Mouse (Mus musculus) midbrain, embryonic 16.5 days (tissue): ENCODE results near the gene Gm20696. TPM values are rescaled to one million over a fixed set of nuclear protein-coding genes. Genes with fewer than 3 reads are reported as not detected.

Experiments used
- ATAC-seq: fragments of 200-750 bp; cut with Nextera tagmentation; 2 replicates; pipeline ENCODE4 v1.8.0; 2017; ENCODE audit warnings: moderate TSS enrichment
- H3K27ac ChIP-seq: fragments of 300-500 bp; sonication (generic); 2 replicates; pipeline ENCODE4 v1.5.1; 2014; ENCODE audit warnings: mild to moderate bottlenecking, low read length, mixed read lengths
- H3K27me3 ChIP-seq: fragments of 300-500 bp; sonication (generic); 2 replicates; pipeline ENCODE4 v1.6.1; 2014; ENCODE audit warnings: low read depth, low read length, mixed read lengths; ENCODE audit not compliant: control insufficient read depth, insufficient read depth
- H3K36me3 ChIP-seq: fragments of 300-500 bp; sonication (generic); 2 replicates; pipeline ENCODE4 v1.6.1; 2014; ENCODE audit warnings: mild to moderate bottlenecking, low read length, moderate library complexity, mixed read lengths; ENCODE audit not compliant: control insufficient read depth, insufficient read depth
- H3K4me1 ChIP-seq: fragments of 300-500 bp; sonication (generic); 2 replicates; pipeline ENCODE4 v1.6.1; 2014; ENCODE audit warnings: mild to moderate bottlenecking, low read length, mixed read lengths; ENCODE audit not compliant: control insufficient read depth, insufficient read depth
- H3K4me2 ChIP-seq: fragments of 300-500 bp; sonication (generic); 2 replicates; pipeline ENCODE4 v1.6.1; 2014; ENCODE audit warnings: mild to moderate bottlenecking, low read length, mixed read lengths
- H3K4me3 ChIP-seq: fragments of 300-500 bp; sonication (generic); 2 replicates; pipeline ENCODE4 v1.5.1; 2014; ENCODE audit warnings: low read depth, mild to moderate bottlenecking, low read length, moderate library complexity, mixed read lengths
- H3K9ac ChIP-seq: fragments of 300-500 bp; sonication (generic); 2 replicates; pipeline ENCODE4 v1.6.1; 2014; ENCODE audit warnings: low read depth, low read length, mixed read lengths
- H3K9me3 ChIP-seq: fragments of 300-500 bp; sonication (generic); replicated peaks from 2 replicates; pipeline ENCODE4 v1.6.1; 2014; ENCODE audit warnings: mild to moderate bottlenecking, low read length, mixed read lengths; ENCODE audit not compliant: control insufficient read depth, poor library complexity, severe bottlenecking
- WGBS: fragments of 180-500 bp; shearing (Covaris S2); extraction: QIAGEN DNeasy Blood & Tissue Kit; methylation state at CpG from one replicate; pipeline ENCODE4 v1.1.7; 2014; 5-methylcytosine and 5-hydroxymethylcytosine counted together
- polyA plus RNA-seq: library from polyadenylated mRNA; unstranded; fragments of >200 nt; fragmentation: Nextera tagmentation; extraction: Ambion mirVana; gene quantifications from 2 replicates; pipeline ENCODE4 v1.2.1, GENCODE M21; 2015

Gene Gm20696
- polyA plus RNA-seq, 1 experiment from 2014 or later: 2.4 TPM

DNA sequence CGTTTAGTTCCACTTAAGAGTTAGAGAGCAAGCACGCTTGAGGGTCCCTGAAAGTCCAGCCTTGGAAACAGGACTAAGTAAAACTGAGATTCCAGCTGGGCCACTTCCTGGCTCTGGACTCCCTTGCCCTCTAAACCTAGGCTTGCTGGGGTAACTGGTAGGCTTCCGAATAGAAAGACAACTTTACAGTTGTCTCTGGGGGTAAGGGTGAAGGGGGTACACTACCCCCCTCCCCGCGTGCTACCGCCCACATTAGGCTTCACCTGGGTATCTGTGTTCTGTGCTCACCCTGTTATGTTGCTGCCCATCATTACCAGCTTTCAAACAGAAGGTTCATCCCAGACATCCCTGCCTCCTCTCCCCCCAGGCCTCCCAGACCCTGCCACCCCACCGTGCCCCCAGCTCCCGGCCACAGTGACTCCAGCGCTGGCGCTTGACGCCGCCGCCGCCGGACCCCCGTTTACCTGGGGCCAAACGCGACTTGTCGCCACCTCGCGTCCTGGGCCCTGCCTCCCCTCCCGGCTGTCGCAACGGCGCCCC, 25.1 kb upstream of the Gm20696 start:
- Histone ChIP-seq H3K9ac (peak overlapping the region; percentile 85), H3K4me1 (peaks cover 29% of the 10 kb centered on the region), H3K36me3 (no peaks in the 10 kb centered on the region), H3K27ac (peak overlapping the region; percentile 96), H3K4me2 (peak overlapping the region; percentile 93), H3K27me3 (no peaks in the 10 kb centered on the region), H3K9me3 (no peaks in the 10 kb centered on the region), H3K4me3 (peak overlapping the region; percentile 83)
- peak; percentile 16; the same call in 1 of the 2 replicates for ATAC-seq
- 2% methylated on average over 24 of the region's 25 CpGs for WGBS

DNA sequence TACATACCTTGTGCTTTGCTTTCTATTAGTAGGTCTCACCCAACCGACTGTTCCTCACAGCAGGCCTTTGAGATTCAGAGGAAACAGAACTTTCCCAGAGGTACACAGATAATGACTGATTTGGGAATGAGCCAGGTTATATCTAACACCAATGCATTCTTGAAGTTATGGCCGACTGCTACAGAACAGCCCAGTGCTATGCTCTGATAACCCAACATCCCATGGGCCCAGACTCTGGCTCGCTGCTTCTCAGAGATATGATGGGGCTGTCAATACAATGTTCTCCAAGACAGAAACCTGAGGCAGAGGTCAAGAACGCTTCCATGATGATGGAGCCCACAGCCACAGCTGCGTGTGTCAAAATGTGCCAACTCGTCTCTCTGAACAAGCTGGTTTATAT, 21.9 kb upstream of the Gm20696 start:
- H3K36me3 ChIP-seq: no peaks in the 10 kb centered on the region
- 86% methylated on average over 6 of the region's 6 CpGs for WGBS
- no peak overlapping the region for H3K4me2 ChIP-seq
- H3K4me1 ChIP-seq: peaks cover 5% of the 10 kb centered on the region
- H3K9ac ChIP-seq: no peak overlapping the region
- no peaks in the 10 kb centered on the region for H3K27me3 ChIP-seq
- 0 out of 2 replicates have a peak, but pooled peaks cover 4% of the 10 kb centered on the region for H3K9me3 ChIP-seq
- no peak overlapping the region for H3K27ac ChIP-seq
- no peak for ATAC-seq
- H3K4me3 ChIP-seq: no peak overlapping the region

DNA sequence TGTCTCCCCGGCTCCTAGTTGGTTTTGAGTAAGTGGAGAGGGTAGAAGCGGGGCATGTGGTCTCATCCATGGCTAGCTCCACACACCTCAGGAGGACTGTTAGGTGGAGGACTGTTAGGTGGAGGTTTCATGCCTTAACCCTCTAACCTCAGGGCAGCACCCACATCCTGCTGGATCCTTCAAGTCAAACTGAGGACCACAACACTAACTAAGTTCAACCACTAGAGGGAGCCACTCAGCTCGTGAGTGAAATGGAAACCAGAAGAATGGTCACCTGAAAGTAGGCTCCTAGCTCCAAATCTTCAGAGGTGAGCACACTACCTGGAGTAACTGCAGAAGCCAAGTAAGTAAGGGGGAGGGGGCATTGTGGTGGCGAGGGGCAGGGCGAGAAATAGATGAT, 18.3 kb upstream of the Gm20696 start:
- ATAC-seq: no peak
- Histone ChIP-seq H3K36me3 (no peaks in the 10 kb centered on the region), H3K9ac (no peak overlapping the region), H3K27ac (no peak overlapping the region), H3K4me3 (no peak overlapping the region), H3K9me3 (0 out of 2 replicates have a peak, but pooled peaks cover 4% of the 10 kb centered on the region), H3K27me3 (no peaks in the 10 kb centered on the region), H3K4me2 (no peak overlapping the region), H3K4me1 (no peaks in the 10 kb centered on the region; the same call in 1 of the 2 replicates)
- WGBS: 57% methylated on average over 5 of the region's 5 CpGs

DNA sequence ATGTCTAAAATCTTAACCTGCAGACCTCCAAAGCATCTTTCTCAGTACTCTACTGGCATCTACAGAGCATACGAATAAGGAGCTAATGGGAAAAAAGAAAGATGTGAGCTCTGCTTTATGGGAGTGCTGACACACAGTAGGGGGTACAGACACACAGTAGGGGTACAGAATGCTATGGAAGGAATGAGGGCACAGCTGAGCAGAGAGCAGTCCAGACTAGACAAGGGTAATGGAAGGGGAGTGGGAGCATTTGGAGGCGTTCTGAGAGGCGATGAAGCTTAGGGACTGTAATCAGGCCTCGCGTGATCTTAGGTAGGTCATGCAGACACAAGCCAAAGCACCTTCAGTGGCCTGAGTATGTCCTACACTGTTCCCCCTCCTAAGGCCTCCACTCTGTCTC, 17.4 kb upstream of the Gm20696 start:
- no peak overlapping the region for H3K4me2 ChIP-seq
- 0 out of 2 replicates have a peak, but pooled peaks cover 4% of the 10 kb centered on the region for H3K9me3 ChIP-seq
- H3K27me3 ChIP-seq: no peaks in the 10 kb centered on the region
- WGBS: 97% methylated on average over 5 of the region's 5 CpGs
- H3K36me3 ChIP-seq: no peaks in the 10 kb centered on the region
- no peak overlapping the region for H3K9ac ChIP-seq
- no peak overlapping the region for H3K27ac ChIP-seq
- ATAC-seq: no peak
- no peak overlapping the region for H3K4me3 ChIP-seq
- H3K4me1 ChIP-seq: no peaks in the 10 kb centered on the region; the same call in 1 of the 2 replicates

DNA sequence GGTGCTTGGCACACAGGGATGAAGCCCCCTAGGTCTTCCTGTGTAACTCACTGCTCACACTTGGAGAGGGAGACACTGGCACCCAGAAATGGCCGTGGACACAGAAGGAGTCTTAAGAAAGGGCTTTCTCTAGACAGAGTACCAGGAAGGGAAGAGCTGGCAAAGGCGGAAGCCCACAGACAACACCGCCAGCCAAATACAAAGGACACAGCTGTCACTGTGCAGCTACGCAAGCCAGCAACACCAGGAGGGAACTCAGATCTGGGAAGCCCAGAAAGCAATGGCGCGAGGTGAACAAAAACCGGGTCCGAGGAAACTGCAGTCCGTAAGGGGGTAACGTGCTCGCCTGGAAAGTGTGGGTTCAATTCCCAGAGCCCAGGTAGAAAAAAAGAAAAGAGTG, 11.5 kb upstream of the Gm20696 start:
- ATAC-seq: no peak
- 59% methylated on average over 11 of the region's 11 CpGs for WGBS

DNA sequence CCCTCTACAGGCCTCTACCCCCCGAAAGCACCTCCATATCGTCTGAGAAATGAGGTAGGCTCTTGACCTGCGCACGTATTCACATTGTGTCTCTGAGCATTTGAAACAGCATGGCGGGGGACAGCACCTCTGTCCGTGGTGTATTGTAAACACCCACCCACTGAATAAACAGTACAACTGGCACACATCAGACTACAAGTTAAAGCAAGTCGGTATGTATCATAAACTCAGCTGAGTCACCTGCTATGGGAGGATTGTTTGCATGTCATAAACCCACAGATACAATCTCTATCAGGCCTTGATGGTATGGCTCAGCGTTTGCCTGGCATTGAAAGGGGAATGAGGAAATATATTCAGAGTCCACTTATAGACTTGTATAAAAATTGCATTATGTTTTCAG, 10.7 kb upstream of the Gm20696 start:
- Histone ChIP-seq H3K4me3 (no peak overlapping the region), H3K4me1 (peaks cover 6% of the 10 kb centered on the region), H3K9ac (no peak overlapping the region), H3K4me2 (no peak overlapping the region), H3K9me3 (no peaks in the 10 kb centered on the region), H3K27me3 (no peaks in the 10 kb centered on the region), H3K27ac (no peak overlapping the region), H3K36me3 (no peaks in the 10 kb centered on the region)
- ATAC-seq: no peak
- WGBS: 90% methylated on average over 8 of the region's 8 CpGs

More for the DNA sequence above, 11.5 kb upstream of the Gm20696 start:
- H3K9ac ChIP-seq: no peak overlapping the region
- no peaks in the 10 kb centered on the region for H3K9me3 ChIP-seq
- no peak overlapping the region for H3K4me3 ChIP-seq
- H3K27ac ChIP-seq: 0 out of 2 replicates have a peak overlapping the region, but pooled peaks have one; percentile 17
- H3K4me1 ChIP-seq: peaks cover 6% of the 10 kb centered on the region
- no peaks in the 10 kb centered on the region for H3K36me3 ChIP-seq
- no peak overlapping the region for H3K4me2 ChIP-seq
- no peaks in the 10 kb centered on the region for H3K27me3 ChIP-seq

DNA sequence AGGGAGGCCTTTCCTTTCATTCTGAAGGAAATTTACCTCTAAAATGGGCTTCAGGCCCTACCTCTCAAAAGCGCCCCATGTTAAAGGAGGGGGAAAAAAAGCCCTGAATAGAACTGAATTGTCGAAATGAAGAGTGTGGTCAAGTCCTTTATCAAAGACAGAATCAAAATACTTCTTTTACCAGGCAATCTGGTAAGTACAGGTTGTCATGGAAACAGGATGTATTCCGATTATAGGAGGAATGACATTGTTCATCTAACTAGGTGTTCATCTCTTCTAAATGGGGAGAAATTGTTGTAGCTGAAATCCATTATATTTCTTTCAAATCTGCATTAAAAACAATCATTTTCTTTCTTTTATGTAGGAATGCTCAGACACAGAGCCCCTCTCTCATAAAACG, 7.9 kb upstream of the Gm20696 start:
- Histone ChIP-seq H3K9me3 (no peaks in the 10 kb centered on the region), H3K4me1 (peaks cover 22% of the 10 kb centered on the region), H3K27ac (peak overlapping the region; percentile 68), H3K36me3 (no peaks in the 10 kb centered on the region), H3K4me2 (no peak overlapping the region), H3K4me3 (no peak overlapping the region), H3K9ac (no peak overlapping the region), H3K27me3 (no peaks in the 10 kb centered on the region)
- ATAC-seq: no peak
- WGBS: 54% methylated on average over 4 of the region's 4 CpGs

DNA sequence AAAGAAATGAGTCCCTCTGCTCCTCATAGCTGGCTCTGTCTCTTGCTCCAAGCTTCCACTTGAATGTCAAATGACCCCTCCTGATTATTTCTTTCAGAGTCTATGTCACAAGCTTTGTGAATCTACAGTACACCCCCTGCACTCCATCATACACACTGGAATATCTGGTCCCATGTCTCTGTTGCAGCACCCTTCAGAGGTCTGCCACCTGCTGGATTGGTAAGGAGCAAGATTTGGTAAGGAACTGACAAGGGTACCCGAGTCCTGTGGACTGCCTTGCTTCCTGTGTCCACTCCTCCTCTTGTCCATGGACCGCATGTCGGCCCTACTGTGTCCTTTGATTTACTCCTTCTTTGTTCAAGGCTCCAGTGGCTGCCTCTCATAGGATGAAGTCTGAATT, 5.2 kb upstream of the Gm20696 start:
- no peaks in the 10 kb centered on the region for H3K9me3 ChIP-seq
- H3K27ac ChIP-seq: no peak overlapping the region
- ATAC-seq: no peak
- H3K4me1 ChIP-seq: peaks cover 44% of the 10 kb centered on the region
- H3K9ac ChIP-seq: no peak overlapping the region
- no peaks in the 10 kb centered on the region for H3K36me3 ChIP-seq
- H3K27me3 ChIP-seq: no peaks in the 10 kb centered on the region
- 61% methylated on average over 3 of the region's 3 CpGs for whole genome bisulfite sequencing
- H3K4me3 ChIP-seq: no peak overlapping the region
- H3K4me2 ChIP-seq: no peak overlapping the region

DNA sequence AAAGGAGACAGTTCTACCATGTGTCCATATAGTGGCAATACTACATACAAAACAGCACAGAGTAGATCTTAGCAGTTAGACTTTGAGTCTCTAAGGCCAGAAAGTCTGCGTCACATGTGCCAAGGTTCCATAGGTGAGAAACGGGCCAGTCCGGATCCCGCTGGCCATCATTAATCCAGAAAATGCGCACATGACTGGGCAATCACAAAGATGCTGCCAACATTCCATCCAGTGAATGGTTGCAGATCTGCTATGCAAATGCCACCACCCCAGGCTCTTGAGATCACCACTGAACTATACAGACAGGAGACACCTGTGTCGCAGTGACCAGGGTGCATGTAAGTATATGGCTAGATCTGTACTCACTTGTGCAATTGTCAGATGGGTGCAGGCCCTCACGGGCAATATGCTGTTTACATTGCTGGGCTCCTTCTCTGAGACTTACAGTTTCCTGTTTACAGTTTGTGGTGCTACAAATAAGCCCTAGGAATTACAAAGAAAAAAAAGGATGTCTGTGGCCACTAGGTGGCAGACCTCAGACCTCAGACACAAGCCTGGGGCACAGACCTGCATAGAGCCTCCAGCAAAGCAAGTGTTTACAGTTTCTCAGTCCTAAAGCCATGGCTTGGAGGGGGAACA, 4.0 kb upstream of the Gm20696 start:
- H3K4me2 ChIP-seq: no peak overlapping the region
- peak; percentile 12; the same call in 1 of the 2 replicates for ATAC-seq
- 54% methylated on average over 7 of the region's 7 CpGs for WGBS
- peak overlapping the region; percentile 85 for H3K27ac ChIP-seq
- H3K4me3 ChIP-seq: no peak overlapping the region
- H3K27me3 ChIP-seq: no peaks in the 10 kb centered on the region
- no peak overlapping the region for H3K9ac ChIP-seq
- peaks cover 46% of the 10 kb centered on the region for H3K4me1 ChIP-seq
- H3K36me3 ChIP-seq: no peaks in the 10 kb centered on the region
- no peaks in the 10 kb centered on the region for H3K9me3 ChIP-seq
